Mouse (Mus musculus): Measurements from ENCODE around the gene Rsad2. TPM values are rescaled to one million over a fixed set of nuclear protein-coding genes. Genes with fewer than 3 reads are reported as not detected.

The Rsad2 gene
- total RNA-seq, 1 experiment from 2014 or later: 26.6 TPM

GRCm38 (mm10) chr12:26401696-26402470 lies 54.4 kb downstream of the Rsad2 start:
- no peak for DNase-seq

GRCm38 (mm10) chr12:26401254-26401653 lies 55.0 kb downstream of the Rsad2 start:
- DNase-seq: no peak

- DNase-seq: no peak
Measured at GRCm38 (mm10) chr12:26400762-26401161, 55.5 kb downstream of the Rsad2 start.

- no peak for DNase-seq
Measured at GRCm38 (mm10) chr12:26399391-26399790, 56.9 kb downstream of the Rsad2 start.

- peak; percentile 67 for DNase-seq
Measured at GRCm38 (mm10) chr12:26398597-26398996, 57.7 kb downstream of the Rsad2 start.

GRCm38 (mm10) chr12:26394485-26395470 lies 61.5 kb downstream of the Rsad2 start:
- no peak for DNase-seq

GRCm38 (mm10) chr12:26393291-26393690 lies 63.0 kb downstream of the Rsad2 start:
- DNase-seq: no peak

Small RNA genes within 50 kb of the gene (microRNA-seq; reads per million reads assigned to microRNA genes)
- 36.2 to 55.5 reads per million in 2 experiments for gene Mir6538

Other genes with a start within 250 kb of the Rsad2 start
- 24.1 and 33.5 TPM in 2 replicates for gene Rnf144a, start 41.2 kb downstream of the Rsad2 start, total RNA-seq (2021)
- gene Cmpk2, start 12.8 kb upstream of the Rsad2 start, total RNA-seq (2021): 17.1 and 18.2 TPM in 2 replicates